Mouse (Mus musculus) left cerebral cortex, postnatal 14 days (tissue): ENCODE measurements around the gene Prkcd. TPM values are rescaled to one million over a fixed set of nuclear protein-coding genes. Genes with fewer than 3 reads are reported as not detected.

Source experiments
- DNase-seq, 2 experiments: peaks; one replicate each; pipeline ENCODE4 v3.0.0; 2021 to 2022; ENCODE audit warnings: low spot score in 2 of 2, mixed read lengths in 1 of 2
- intact Hi-C: fragments of 180-260 bp; cut with DNase I; formaldehyde crosslinking; loops from one replicate; pipeline ENCODE4 v1.15.1; 2025
- microRNA-seq, 2 experiments: library from miRNA; unstranded; fragments of <30 nt; microRNA quantifications; one replicate each; pipeline ENCODE4 v1.2.0; 2022
- total RNA-seq, 2 experiments: library from RNA; stranded (reverse); gene quantifications; 2 replicates each; pipeline ENCODE4 v1.2.3; 2021

The Prkcd gene
- total RNA-seq, 2 experiments from 2014 or later = 12.5 to 15.7 TPM

- intact Hi-C loops = no loop called here
- DNase-seq = no peak
These were observed 68.3 kb downstream of the Prkcd start for GRCm38 (mm10) chr14:30557730-30558129.

GRCm38 (mm10) chr14:30556651-30557050, 69.4 kb downstream of the Prkcd start:
- intact Hi-C loops = no loop called here
- no peak for DNase-seq

- DNase-seq = no peak
- intact Hi-C loops = no loop called here
These were observed 72.8 kb downstream of the Prkcd start for GRCm38 (mm10) chr14:30553185-30553584.

GRCm38 (mm10) chr14:30551981-30552380, 74.0 kb downstream of the Prkcd start:
- DNase-seq = no peak
- intact Hi-C loops = no loop called here

GRCm38 (mm10) chr14:30551509-30551908, 74.5 kb downstream of the Prkcd start:
- intact Hi-C loops = no loop called here

GRCm38 (mm10) chr14:30550232-30551070, 75.6 kb downstream of the Prkcd start:
- intact Hi-C loops = no loop called here
- DNase-seq = no peak

More at GRCm38 (mm10) chr14:30551509-30551908, 74.5 kb downstream of the Prkcd start:
- DNase-seq = no peak

- intact Hi-C loops = no loop called here
- DNase-seq = no peak
These were observed 76.2 kb downstream of the Prkcd start for GRCm38 (mm10) chr14:30549777-30550149.

- intact Hi-C loops = no loop called here
- peak; percentile 94 for DNase-seq
These were observed 76.8 kb downstream of the Prkcd start for GRCm38 (mm10) chr14:30548965-30549776.

GRCm38 (mm10) chr14:30548131-30548720, 77.8 kb downstream of the Prkcd start, which contains the start of gene Tkt:
TSS of gene Tkt (plus strand) at chr14:30548359.
- DNase-seq = peak; percentile 69 to 85
- intact Hi-C loops = no loop called here

Small RNA genes lying within 50 kb of the gene (microRNA-seq; reads per million reads assigned to microRNA genes)
- 9.4 to 11.1 reads per million in 2 experiments for gene Mir3076

Other genes with a start within 250 kb of the Prkcd start
- gene Dcp1a, start 146.7 kb downstream of the Prkcd start, total RNA-seq = 10 to 100 TPM; 18.0 to 18.9 TPM
- gene Cacna1d, start 134.8 kb downstream of the Prkcd start, total RNA-seq = 10 to 100 TPM; 46.3 to 56.7 TPM
- gene Tkt, start 77.9 kb downstream of the Prkcd start, total RNA-seq = 100 to 1,000 TPM; 171 to 188 TPM
- 10 to 100 TPM; 11.0 to 12.4 TPM for gene Rft1, start 28.1 kb upstream of the Prkcd start, total RNA-seq
- 10 to 100 TPM; 26.0 to 29.9 TPM for gene Sfmbt1, start 88.6 kb upstream of the Prkcd start, total RNA-seq
- gene Tmem110, start 199.4 kb upstream of the Prkcd start, total RNA-seq = 10 to 100 TPM; 21.0 to 22.1 TPM